Mouse (Mus musculus): ENCODE measurements around the gene Cyth1. TPM values are rescaled to one million over a fixed set of nuclear protein-coding genes. Genes with fewer than 3 reads are reported as not detected.

The Cyth1 gene
- polyA plus RNA-seq, 1 experiment from 2014 or later, result 13.8 TPM

- H3K4me2 ChIP-seq, result no peak overlapping the region
- H3K9me3 ChIP-seq, result no peaks in the 10 kb centered on the region
- H3K4me1 ChIP-seq, result peaks cover 13% of the 10 kb centered on the region
- H3K4me3 ChIP-seq (replicated peaks), result no peak overlapping the region
- no peak overlapping the region for H3K9ac ChIP-seq
- H3K27ac ChIP-seq, result no peak overlapping the region
- WGBS, result 34% methylated on average over 3 of the region's 3 CpGs
- no peak for ATAC-seq (ENCODE audit: insufficient read depth, low FRiP score, low read depth)
- H3K27me3 ChIP-seq (replicated peaks), result no peaks in the 10 kb centered on the region
- no peaks in the 10 kb centered on the region for H3K36me3 ChIP-seq
Observed at GRCm38 (mm10) chr11:118233924-118234323, 14.5 kb downstream of the Cyth1 start.

GRCm38 (mm10) chr11:118232314-118232831 lies 16.0 kb downstream of the Cyth1 start:
- H3K9me3 ChIP-seq, result no peaks in the 10 kb centered on the region
- no peak overlapping the region for H3K27ac ChIP-seq
- H3K4me3 ChIP-seq (replicated peaks), result no peak overlapping the region
- H3K9ac ChIP-seq, result no peak overlapping the region
- H3K36me3 ChIP-seq, result no peaks in the 10 kb centered on the region
- WGBS, result 43% methylated on average over 7 of the region's 7 CpGs
- H3K4me1 ChIP-seq, result peaks cover 12% of the 10 kb centered on the region
- ATAC-seq (ENCODE audit: insufficient read depth, low FRiP score, low read depth), result no peak
- no peaks in the 10 kb centered on the region for H3K27me3 ChIP-seq (replicated peaks)
- no peak overlapping the region for H3K4me2 ChIP-seq

- Histone ChIP-seq H3K4me3 (replicated peaks) (no peak overlapping the region), H3K4me1 (peaks cover 4% of the 10 kb centered on the region; the same call in 1 of the 2 replicates), H3K27ac (no peak overlapping the region), H3K36me3 (no peaks in the 10 kb centered on the region), H3K9ac (no peak overlapping the region), H3K27me3 (replicated peaks) (no peaks in the 10 kb centered on the region), H3K9me3 (no peaks in the 10 kb centered on the region), H3K4me2 (no peak overlapping the region)
- ATAC-seq (ENCODE audit: insufficient read depth, low FRiP score, low read depth), result no peak
- WGBS, result 83% methylated on average over 5 of the region's 5 CpGs
Observed at GRCm38 (mm10) chr11:118229941-118230340, 18.5 kb downstream of the Cyth1 start.

- H3K4me1 ChIP-seq, result no peaks in the 10 kb centered on the region; the same call in 1 of the 2 replicates
- H3K36me3 ChIP-seq, result no peaks in the 10 kb centered on the region
- ATAC-seq (ENCODE audit: insufficient read depth, low FRiP score, low read depth), result no peak
- no peaks in the 10 kb centered on the region for H3K27me3 ChIP-seq (replicated peaks)
- no peak overlapping the region for H3K4me2 ChIP-seq
- H3K4me3 ChIP-seq (replicated peaks), result no peak overlapping the region
- no peak overlapping the region for H3K9ac ChIP-seq
- 56% methylated on average over 7 of the region's 7 CpGs for WGBS
- H3K27ac ChIP-seq, result no peak overlapping the region
- no peaks in the 10 kb centered on the region for H3K9me3 ChIP-seq
Observed at GRCm38 (mm10) chr11:118227650-118228049, 20.7 kb downstream of the Cyth1 start.

- H3K9me3 ChIP-seq, result no peaks in the 10 kb centered on the region
- no peak overlapping the region for H3K9ac ChIP-seq
- H3K27me3 ChIP-seq (replicated peaks), result no peaks in the 10 kb centered on the region
- no peaks in the 10 kb centered on the region; the same call in 1 of the 2 replicates for H3K4me1 ChIP-seq
- no peak for ATAC-seq (ENCODE audit: insufficient read depth, low FRiP score, low read depth)
- no peak overlapping the region for H3K27ac ChIP-seq
- no peak overlapping the region for H3K4me2 ChIP-seq
- H3K4me3 ChIP-seq (replicated peaks), result no peak overlapping the region
- whole genome bisulfite sequencing, result 84% methylated on average over 7 of the region's 7 CpGs
- H3K36me3 ChIP-seq, result no peaks in the 10 kb centered on the region
Observed at GRCm38 (mm10) chr11:118226850-118227249, 21.5 kb downstream of the Cyth1 start.

GRCm38 (mm10) chr11:118225862-118226261 lies 22.5 kb downstream of the Cyth1 start:
- H3K27me3 ChIP-seq (replicated peaks), result no peaks in the 10 kb centered on the region
- no peaks in the 10 kb centered on the region for H3K36me3 ChIP-seq
- H3K27ac ChIP-seq, result no peak overlapping the region
- WGBS, result 59% methylated on average over 1 of the region's 1 CpGs
- ATAC-seq (ENCODE audit: insufficient read depth, low FRiP score, low read depth), result no peak
- H3K4me2 ChIP-seq, result no peak overlapping the region
- H3K4me3 ChIP-seq (replicated peaks), result no peak overlapping the region
- H3K4me1 ChIP-seq, result no peaks in the 10 kb centered on the region; the same call in 1 of the 2 replicates
- no peak overlapping the region for H3K9ac ChIP-seq
- no peaks in the 10 kb centered on the region for H3K9me3 ChIP-seq

GRCm38 (mm10) chr11:118225056-118225836 lies 23.1 kb downstream of the Cyth1 start:
- Histone ChIP-seq H3K9ac (no peak overlapping the region), H3K27me3 (replicated peaks) (no peaks in the 10 kb centered on the region), H3K4me3 (replicated peaks) (no peak overlapping the region), H3K27ac (no peak overlapping the region), H3K4me2 (no peak overlapping the region), H3K9me3 (no peaks in the 10 kb centered on the region), H3K4me1 (no peaks in the 10 kb centered on the region; the same call in 1 of the 2 replicates), H3K36me3 (no peaks in the 10 kb centered on the region)
- no peak for ATAC-seq (ENCODE audit: insufficient read depth, low FRiP score, low read depth)
- WGBS, result 77% methylated on average over 12 of the region's 12 CpGs

- no peaks in the 10 kb centered on the region; the same call in 1 of the 2 replicates for H3K4me1 ChIP-seq
- no peak overlapping the region for H3K27ac ChIP-seq
- WGBS, result 83% methylated on average over 10 of the region's 10 CpGs
- no peak overlapping the region for H3K4me3 ChIP-seq (replicated peaks)
- H3K4me2 ChIP-seq, result no peak overlapping the region
- H3K9me3 ChIP-seq, result no peaks in the 10 kb centered on the region
- no peak for ATAC-seq (ENCODE audit: insufficient read depth, low FRiP score, low read depth)
- no peaks in the 10 kb centered on the region for H3K27me3 ChIP-seq (replicated peaks)
- no peak overlapping the region for H3K9ac ChIP-seq
- no peaks in the 10 kb centered on the region for H3K36me3 ChIP-seq
Observed at GRCm38 (mm10) chr11:118223416-118224067, 24.9 kb downstream of the Cyth1 start.

GRCm38 (mm10) chr11:118222917-118223316 lies 25.5 kb downstream of the Cyth1 start:
- no peak overlapping the region for H3K4me2 ChIP-seq
- no peak overlapping the region for H3K9ac ChIP-seq
- no peaks in the 10 kb centered on the region for H3K36me3 ChIP-seq
- ATAC-seq (ENCODE audit: insufficient read depth, low FRiP score, low read depth), result no peak
- H3K9me3 ChIP-seq, result no peaks in the 10 kb centered on the region
- H3K27ac ChIP-seq, result no peak overlapping the region
- no peaks in the 10 kb centered on the region; the same call in 1 of the 2 replicates for H3K4me1 ChIP-seq
- H3K27me3 ChIP-seq (replicated peaks), result no peaks in the 10 kb centered on the region
- WGBS, result 71% methylated on average over 5 of the region's 5 CpGs
- H3K4me3 ChIP-seq (replicated peaks), result no peak overlapping the region

- H3K27me3 ChIP-seq (replicated peaks), result no peaks in the 10 kb centered on the region
- H3K4me3 ChIP-seq (replicated peaks), result no peak overlapping the region
- H3K36me3 ChIP-seq, result no peaks in the 10 kb centered on the region
- no peaks in the 10 kb centered on the region; the same call in 1 of the 2 replicates for H3K4me1 ChIP-seq
- no peak overlapping the region for H3K9ac ChIP-seq
- no peak for ATAC-seq (ENCODE audit: insufficient read depth, low FRiP score, low read depth)
- WGBS, result 53% methylated on average over 6 of the region's 6 CpGs
- no peak overlapping the region for H3K27ac ChIP-seq
- H3K4me2 ChIP-seq, result no peak overlapping the region
- no peaks in the 10 kb centered on the region for H3K9me3 ChIP-seq
Observed at GRCm38 (mm10) chr11:118222351-118222885, 26.0 kb downstream of the Cyth1 start.

- Histone ChIP-seq H3K27me3 (replicated peaks) (no peaks in the 10 kb centered on the region), H3K36me3 (no peaks in the 10 kb centered on the region), H3K4me3 (replicated peaks) (no peak overlapping the region), H3K4me1 (peaks cover 9% of the 10 kb centered on the region; the same call in 1 of the 2 replicates), H3K4me2 (no peak overlapping the region), H3K27ac (no peak overlapping the region), H3K9me3 (no peaks in the 10 kb centered on the region), H3K9ac (no peak overlapping the region)
- WGBS, result 23% methylated on average over 7 of the region's 7 CpGs
- no peak for ATAC-seq (ENCODE audit: insufficient read depth, low FRiP score, low read depth)
Observed at GRCm38 (mm10) chr11:118220561-118221262, 27.7 kb downstream of the Cyth1 start.

Measured in stomach, embryonic 15.5 days (tissue).